Mouse (Mus musculus): ENCODE results near the gene Tiam1.

DNA sequence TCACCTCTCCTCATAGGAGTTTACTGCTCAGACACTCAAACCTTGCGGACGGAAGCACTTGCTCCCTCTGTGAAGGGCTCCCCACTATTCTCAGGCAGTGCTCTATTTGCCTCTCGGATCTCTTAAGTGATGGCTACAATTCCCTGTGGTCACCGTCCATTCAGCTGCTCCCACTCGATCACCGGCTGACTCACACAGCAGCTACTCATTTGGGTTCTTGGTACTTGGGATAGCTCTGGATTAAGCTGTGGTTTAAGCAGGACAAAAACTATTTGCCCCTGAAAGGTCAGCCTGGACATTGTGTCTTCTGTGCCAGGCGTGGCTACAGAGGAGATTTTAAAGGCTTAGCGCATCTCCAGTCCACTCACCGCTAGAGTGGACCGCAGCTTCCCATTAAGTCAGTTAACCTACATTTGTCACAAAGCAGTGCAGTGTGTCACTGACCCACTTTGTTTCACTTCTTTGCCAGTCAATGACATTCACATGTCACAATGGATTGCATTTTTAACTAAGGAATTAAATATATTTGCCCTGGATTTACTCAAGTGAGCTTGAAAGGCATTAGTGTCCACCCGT is 64.7 kb downstream of the Tiam1 start:
- TF ChIP-seq CTCF (IDR thresholded peaks at IDR 0.05; ENCODE audit: low read depth) (no peak), EP300 (optimal IDR thresholded peaks at IDR 0.05) (no peak)

Data from stomach, postnatal 0 days (tissue).